Comparison of ENCODE assay signal across 11 mouse cellular contexts in the genomic region with DNA sequence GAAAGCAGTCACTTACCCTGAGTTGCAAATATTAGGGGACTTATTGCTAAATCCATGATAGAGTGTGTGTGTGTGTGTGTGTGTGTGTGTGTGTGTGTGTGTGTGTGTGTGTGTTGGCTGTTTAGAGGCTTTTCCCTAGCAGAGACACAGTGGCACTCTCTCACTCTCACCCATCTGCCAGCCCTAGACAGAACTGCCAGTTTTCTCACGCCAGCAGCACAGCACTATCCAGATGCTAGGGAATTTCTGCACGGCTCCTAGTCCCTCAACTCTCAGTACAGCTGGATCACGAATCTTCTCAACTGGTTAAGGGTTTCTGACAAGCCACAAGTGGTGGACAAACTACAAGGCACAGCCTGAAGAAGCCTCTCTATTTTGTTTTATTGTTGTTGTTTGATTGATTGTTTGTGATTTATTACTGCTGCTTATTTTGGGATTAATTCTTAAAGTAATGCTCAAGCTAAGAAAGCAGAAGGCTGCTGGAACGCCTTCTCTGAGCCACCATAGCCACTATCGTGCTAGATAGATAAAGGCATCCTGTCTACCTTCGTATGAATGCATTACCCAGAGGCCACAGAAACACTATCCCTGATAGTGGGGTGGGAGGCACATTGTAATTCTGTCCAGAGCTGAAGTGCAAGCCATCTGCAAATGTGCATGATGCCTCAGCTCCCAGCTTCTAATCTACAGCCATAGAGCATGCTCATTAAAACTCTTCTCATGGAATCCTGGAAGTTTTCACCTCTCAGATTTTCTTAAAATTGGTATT.
"Had no signal": no experiment of that assay in that cellular context is flagged by ENCODE, and none has a peak within 500 bp of the region (broad histone marks: within the 10 kb centered on the region; RNA-seq: fewer than 3 reads in every experiment).

No protein-coding gene starts in this region.

- H3K36me3 ChIP-seq: limb, embryonic 15.5 days; liver, embryonic 13.5 days; midbrain, embryonic 15.5 days; neural tube, embryonic 12.5 days had no signal

- ATAC-seq: liver, postnatal 0 days; lung, postnatal 0 days; midbrain, embryonic 15.5 days had no signal

- H3K9me3 ChIP-seq: limb, embryonic 15.5 days; liver, embryonic 13.5 days; megakaryocyte, embryonic 14.5 days; midbrain, embryonic 15.5 days; neural tube, embryonic 12.5 days had no signal

- H3K27me3 ChIP-seq: limb, embryonic 15.5 days; liver, embryonic 13.5 days; midbrain, embryonic 15.5 days; neural tube, embryonic 12.5 days had no signal

- H3K27ac ChIP-seq: limb, embryonic 15.5 days; liver, embryonic 13.5 days; macrophage; midbrain, embryonic 15.5 days; neural tube, embryonic 12.5 days; stomach, postnatal 0 days had no signal

- H3K4me3 ChIP-seq: limb, embryonic 15.5 days; liver, embryonic 13.5 days; megakaryocyte, embryonic 14.5 days; midbrain, embryonic 15.5 days; neural tube, embryonic 12.5 days had no signal

- DNase-seq: liver, embryonic 13.5 days; liver, postnatal 0 days; thymus, postnatal 4 days had no signal

- H3K9ac ChIP-seq: limb, embryonic 15.5 days; liver, embryonic 13.5 days; liver, postnatal 0 days; midbrain, embryonic 15.5 days; neural tube, embryonic 12.5 days had no signal

- H3K4me2 ChIP-seq: limb, embryonic 15.5 days; liver, embryonic 13.5 days; midbrain, embryonic 11.5 days; midbrain, embryonic 15.5 days; neural tube, embryonic 12.5 days had no signal
